Mouse (Mus musculus) limb, embryonic 10.5 days (tissue): Measurements from ENCODE around the gene Tes. TPM values are rescaled to one million over a fixed set of nuclear protein-coding genes. Genes with fewer than 3 reads are reported as not detected.

Source experiments
- DNase-seq: peaks from one replicate; pipeline ENCODE4 v3.0.0-alpha.2; 2017; ENCODE audit warnings: low spot score
- H3K27ac ChIP-seq: fragments of 300-500 bp; sonication (generic); 2 replicates; pipeline ENCODE4 v1.5.1; 2016; ENCODE audit warnings: mild to moderate bottlenecking
- H3K27me3 ChIP-seq: fragments of 300-500 bp; sonication (generic); 2 replicates; pipeline ENCODE4 v1.6.1; 2016; ENCODE audit warnings: low read depth, mild to moderate bottlenecking; ENCODE audit not compliant: poor library complexity, severe bottlenecking
- H3K36me3 ChIP-seq: fragments of 300-500 bp; sonication (generic); 2 replicates; pipeline ENCODE4 v1.6.1; 2016; ENCODE audit warnings: mild to moderate bottlenecking, moderate library complexity
- H3K4me1 ChIP-seq: fragments of 300-500 bp; sonication (generic); 2 replicates; pipeline ENCODE4 v1.6.1; 2016
- H3K4me3 ChIP-seq: fragments of 300-500 bp; sonication (generic); 2 replicates; pipeline ENCODE4 v1.5.1; 2016; ENCODE audit warnings: mild to moderate bottlenecking, moderate library complexity
- H3K9me3 ChIP-seq: fragments of 300-500 bp; sonication (generic); replicated peaks from 2 replicates; pipeline ENCODE4 v1.6.1; 2016; ENCODE audit warnings: mild to moderate bottlenecking
- WGBS: fragments of 180-500 bp; shearing (Covaris S2); methylation state at CpG from one replicate; pipeline ENCODE4 v1.1.7; 2016; 5-methylcytosine and 5-hydroxymethylcytosine counted together
- polyA plus RNA-seq: library from polyadenylated mRNA; unstranded; fragments of >200 nt; fragmentation: Nextera tagmentation; extraction: Ambion mirVana; gene quantifications from 2 replicates; pipeline ENCODE4 v1.2.1, GENCODE M21; 2016

Gene Tes
- polyA plus RNA-seq, 1 experiment from 2014 or later = 94.2 TPM

DNA sequence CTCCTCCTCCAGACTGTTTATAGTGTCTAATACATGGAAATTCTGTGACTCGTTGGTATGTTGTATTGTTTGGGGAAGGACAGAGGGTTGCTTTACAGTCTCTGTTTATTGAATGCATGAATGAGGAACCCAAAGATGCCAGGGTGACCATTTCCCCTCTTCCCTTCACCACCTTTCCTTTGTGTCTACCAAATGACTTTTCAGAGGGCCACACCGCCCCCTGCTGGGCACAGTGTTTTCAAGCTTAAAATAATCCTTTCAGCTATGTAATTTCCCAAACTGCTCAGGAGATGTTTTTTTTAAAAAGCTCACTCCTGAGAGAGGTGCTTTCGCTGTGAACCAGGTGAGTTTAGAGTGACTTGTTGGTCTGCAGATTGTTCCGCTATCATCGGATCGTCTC lies 22.5 kb downstream of the Tes start:
- 71% methylated on average over 6 of the region's 6 CpGs for WGBS
- peaks cover 7% of the 10 kb centered on the region for H3K36me3 ChIP-seq
- peak; percentile 74 for DNase-seq
- H3K4me1 ChIP-seq = peaks cover 8% of the 10 kb centered on the region; the same call in 1 of the 2 replicates
- no peaks in the 10 kb centered on the region for H3K27me3 ChIP-seq
- H3K4me3 ChIP-seq = no peak overlapping the region
- no peaks in the 10 kb centered on the region for H3K9me3 ChIP-seq
- no peak overlapping the region for H3K27ac ChIP-seq

DNA sequence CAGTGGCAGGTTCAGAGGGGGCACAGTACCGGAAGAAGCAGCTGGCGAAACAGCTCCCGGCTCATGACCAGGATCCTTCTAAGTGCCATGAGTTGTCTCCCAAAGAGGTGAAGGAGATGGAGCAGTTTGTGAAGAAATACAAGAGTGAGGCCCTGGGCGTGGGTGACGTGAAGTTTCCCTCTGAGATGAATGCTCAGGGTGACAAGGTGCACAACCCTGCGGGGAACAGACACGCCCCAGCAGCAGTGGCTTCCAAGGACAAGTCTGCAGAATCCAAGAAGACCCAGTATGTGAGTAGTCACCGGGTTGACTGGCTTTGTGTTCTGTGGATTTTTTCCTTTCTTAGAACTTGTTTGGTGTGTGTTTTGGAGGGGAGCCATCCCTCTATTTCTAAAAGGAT lies 32.4 kb downstream of the Tes start:
- Histone ChIP-seq H3K27ac (no peak overlapping the region), H3K4me1 (no peaks in the 10 kb centered on the region), H3K9me3 (no peaks in the 10 kb centered on the region), H3K36me3 (peaks cover 52% of the 10 kb centered on the region), H3K4me3 (no peak overlapping the region), H3K27me3 (no peaks in the 10 kb centered on the region)
- DNase-seq = no peak
- 94% methylated on average over 8 of the region's 8 CpGs for WGBS

DNA sequence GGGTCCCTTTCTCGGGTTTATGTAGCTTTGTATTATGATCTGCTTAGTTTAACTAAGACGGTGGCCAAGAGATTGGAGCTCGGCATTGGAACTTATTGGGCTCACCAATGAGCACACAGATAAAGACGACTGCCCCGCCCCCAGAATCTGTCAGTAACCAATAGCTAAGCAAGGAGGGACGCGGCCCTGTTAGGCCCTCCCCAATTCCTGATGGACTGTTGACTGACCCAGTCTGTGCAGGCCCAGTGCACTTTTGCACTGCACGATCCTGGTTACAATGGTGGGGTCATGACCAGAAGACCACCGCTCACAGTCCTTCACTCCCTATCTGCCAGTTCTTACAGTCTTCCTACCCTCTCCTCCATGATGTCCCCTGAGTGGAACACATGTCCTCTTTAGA lies 33.6 kb downstream of the Tes start:
- H3K4me3 ChIP-seq = no peak overlapping the region
- H3K27me3 ChIP-seq = no peaks in the 10 kb centered on the region
- 92% methylated on average over 9 of the region's 9 CpGs for WGBS
- DNase-seq = no peak
- H3K4me1 ChIP-seq = no peaks in the 10 kb centered on the region
- H3K36me3 ChIP-seq = peaks cover 62% of the 10 kb centered on the region
- no peaks in the 10 kb centered on the region for H3K9me3 ChIP-seq
- H3K27ac ChIP-seq = no peak overlapping the region

DNA sequence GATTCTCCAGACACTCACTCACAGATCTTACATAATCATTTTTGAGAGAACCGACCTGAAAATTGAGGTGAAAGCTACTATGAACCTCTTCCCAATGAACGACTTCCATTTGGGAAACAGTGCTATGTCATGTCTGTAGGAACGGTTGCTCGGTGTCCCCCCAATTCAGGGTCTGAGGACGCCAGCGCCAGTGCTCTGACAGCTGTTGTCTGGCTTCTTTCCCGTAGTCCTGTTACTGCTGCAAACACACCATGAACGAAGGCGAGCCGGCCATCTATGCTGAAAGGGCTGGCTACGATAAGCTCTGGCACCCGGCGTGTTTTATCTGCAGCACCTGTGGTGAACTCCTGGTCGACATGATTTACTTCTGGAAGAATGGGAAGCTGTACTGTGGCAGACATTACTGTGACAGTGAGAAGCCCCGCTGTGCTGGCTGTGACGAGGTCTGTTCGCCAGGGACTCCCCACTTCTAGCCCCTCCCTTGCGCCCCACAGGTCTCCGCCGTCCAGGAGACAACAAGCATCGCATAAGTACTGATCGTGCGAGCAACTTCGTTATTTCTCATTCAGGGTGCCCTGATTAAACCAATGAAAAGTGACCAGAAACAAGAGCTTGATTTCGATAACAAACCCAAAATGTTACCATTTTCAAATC lies 34.7 kb downstream of the Tes start:
- no peaks in the 10 kb centered on the region for H3K4me1 ChIP-seq
- no peaks in the 10 kb centered on the region for H3K27me3 ChIP-seq
- no peak overlapping the region for H3K4me3 ChIP-seq
- 89% methylated on average over 25 of the region's 25 CpGs for WGBS
- no peaks in the 10 kb centered on the region for H3K9me3 ChIP-seq
- H3K27ac ChIP-seq = no peak overlapping the region
- H3K36me3 ChIP-seq = peaks cover 70% of the 10 kb centered on the region
- no peak for DNase-seq

DNA sequence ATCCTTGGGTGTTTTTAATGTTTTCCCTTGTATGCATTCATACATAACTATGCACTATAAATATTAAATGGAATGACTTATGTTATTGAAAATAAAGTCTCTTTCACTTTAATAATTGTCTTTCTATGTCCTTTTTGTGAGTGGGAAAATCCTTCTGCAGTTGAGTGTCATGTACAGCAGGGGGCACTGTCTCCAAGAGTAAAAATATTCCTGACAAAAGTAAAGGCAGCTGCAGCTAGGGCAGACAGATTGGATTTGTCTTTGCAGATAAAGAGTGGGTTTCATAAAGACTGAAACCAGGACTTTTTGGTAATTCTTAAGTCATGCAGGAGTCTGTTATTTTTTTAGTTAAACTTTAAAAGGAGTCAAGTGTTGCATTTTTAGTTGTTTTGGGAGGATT lies 40.8 kb downstream of the Tes start:
- DNase-seq = peak; percentile 45
- Histone ChIP-seq H3K36me3 (peaks cover 37% of the 10 kb centered on the region), H3K27me3 (no peaks in the 10 kb centered on the region), H3K27ac (no peak overlapping the region), H3K9me3 (no peaks in the 10 kb centered on the region), H3K4me3 (no peak overlapping the region), H3K4me1 (no peaks in the 10 kb centered on the region)

DNA sequence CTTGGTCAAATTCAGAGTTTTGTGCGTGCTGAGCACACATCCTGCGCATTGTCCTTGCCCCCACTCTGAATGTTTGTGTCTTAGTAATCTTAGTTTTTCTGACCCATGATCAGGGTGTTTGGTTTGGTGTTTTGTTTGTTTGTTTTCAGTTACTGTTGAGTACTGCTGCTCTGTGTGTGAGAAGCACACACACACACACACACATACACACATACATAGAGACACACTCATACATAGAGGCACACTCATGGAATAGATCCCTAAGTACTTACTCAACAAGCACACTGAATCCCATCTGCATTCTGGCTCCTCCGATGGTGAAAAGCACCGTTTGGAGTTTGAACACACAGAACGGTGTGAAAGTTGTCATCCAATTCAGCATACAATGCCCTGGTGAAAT lies 41.5 kb downstream of the Tes start:
- H3K27ac ChIP-seq = no peak overlapping the region
- no peaks in the 10 kb centered on the region for H3K27me3 ChIP-seq
- WGBS = 96% methylated on average over 5 of the region's 5 CpGs
- no peak overlapping the region for H3K4me3 ChIP-seq
- no peak for DNase-seq
- H3K4me1 ChIP-seq = no peaks in the 10 kb centered on the region
- peaks cover 29% of the 10 kb centered on the region for H3K36me3 ChIP-seq
- no peaks in the 10 kb centered on the region for H3K9me3 ChIP-seq

DNA sequence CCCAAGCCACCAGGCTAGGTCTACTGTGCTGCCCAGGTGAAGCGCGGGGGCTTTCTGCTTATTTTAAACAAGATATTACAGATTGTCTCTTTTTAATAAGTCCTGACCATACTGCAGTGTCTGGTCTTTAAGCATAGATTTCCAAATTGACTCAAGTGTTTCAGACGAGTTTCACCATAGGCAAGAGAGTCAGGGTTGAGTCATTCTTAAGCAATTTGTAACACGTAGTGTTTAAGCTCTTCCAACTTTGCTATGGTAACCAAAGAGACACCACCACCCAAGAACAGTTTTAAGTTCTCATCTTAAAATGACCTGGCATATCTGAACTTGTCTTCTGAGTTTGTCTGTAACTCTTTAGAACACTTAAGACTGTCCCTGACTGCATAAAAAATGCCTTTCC lies 44.3 kb downstream of the Tes start:
- H3K4me3 ChIP-seq = no peak overlapping the region
- H3K36me3 ChIP-seq = peaks cover 8% of the 10 kb centered on the region
- H3K27ac ChIP-seq = no peak overlapping the region
- no peaks in the 10 kb centered on the region for H3K4me1 ChIP-seq
- WGBS = 90% methylated on average over 4 of the region's 4 CpGs
- no peaks in the 10 kb centered on the region for H3K27me3 ChIP-seq
- H3K9me3 ChIP-seq = no peaks in the 10 kb centered on the region
- DNase-seq = no peak

DNA sequence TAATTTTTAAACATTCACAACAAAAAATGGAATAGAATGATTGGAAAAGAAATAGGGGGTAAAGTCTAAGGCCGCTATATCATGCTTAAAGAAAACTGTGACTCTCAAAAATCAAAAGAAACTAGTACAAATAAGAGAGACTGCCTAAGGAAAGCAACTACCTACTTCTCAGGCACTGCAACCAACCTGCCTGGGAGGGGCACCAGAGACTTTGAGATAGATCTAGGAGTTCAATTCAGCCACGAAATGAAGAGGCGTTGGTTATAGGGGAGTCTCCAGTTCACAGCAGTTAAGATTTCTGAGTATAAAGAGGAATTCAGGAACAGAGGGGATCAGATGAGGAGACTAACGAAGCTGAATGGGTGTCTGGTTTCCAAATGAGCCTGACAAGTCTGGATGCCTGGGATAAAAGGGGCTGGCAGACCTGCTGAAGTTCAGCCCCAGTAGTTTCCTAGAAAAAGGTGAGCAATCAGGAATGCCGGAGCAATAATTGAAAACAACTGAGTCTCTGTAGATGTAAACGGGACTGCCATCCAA lies 45.7 kb downstream of the Tes start:
- Histone ChIP-seq H3K36me3 (no peaks in the 10 kb centered on the region), H3K27ac (no peak overlapping the region), H3K9me3 (no peaks in the 10 kb centered on the region), H3K4me1 (no peaks in the 10 kb centered on the region), H3K27me3 (no peaks in the 10 kb centered on the region), H3K4me3 (no peak overlapping the region)
- WGBS = 68% methylated on average over 6 of the region's 6 CpGs
- no peak for DNase-seq

DNA sequence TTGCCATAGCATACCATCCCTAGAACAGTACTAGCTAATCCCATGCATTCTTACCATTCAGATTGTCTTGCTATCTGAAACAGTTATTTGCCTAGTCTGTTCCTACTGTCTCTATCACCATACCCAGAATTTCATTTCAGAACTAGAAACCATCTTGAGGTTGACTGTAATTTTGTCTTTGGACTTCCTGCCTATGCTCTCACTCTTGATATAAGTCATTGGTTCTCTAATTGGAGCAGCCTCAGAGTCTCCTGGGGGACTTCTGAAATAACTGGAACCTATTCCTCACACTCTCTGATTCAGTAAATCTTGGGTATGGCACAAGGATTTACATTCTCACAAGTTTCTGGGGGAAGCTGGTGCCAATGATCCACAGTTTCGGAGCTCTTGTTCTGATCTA lies 47.1 kb downstream of the Tes start:
- H3K36me3 ChIP-seq = no peaks in the 10 kb centered on the region
- no peaks in the 10 kb centered on the region for H3K4me1 ChIP-seq
- H3K4me3 ChIP-seq = no peak overlapping the region
- DNase-seq = no peak
- 95% methylated on average over 1 of the region's 1 CpGs for WGBS
- H3K9me3 ChIP-seq = no peaks in the 10 kb centered on the region
- no peak overlapping the region for H3K27ac ChIP-seq
- no peaks in the 10 kb centered on the region for H3K27me3 ChIP-seq

DNA sequence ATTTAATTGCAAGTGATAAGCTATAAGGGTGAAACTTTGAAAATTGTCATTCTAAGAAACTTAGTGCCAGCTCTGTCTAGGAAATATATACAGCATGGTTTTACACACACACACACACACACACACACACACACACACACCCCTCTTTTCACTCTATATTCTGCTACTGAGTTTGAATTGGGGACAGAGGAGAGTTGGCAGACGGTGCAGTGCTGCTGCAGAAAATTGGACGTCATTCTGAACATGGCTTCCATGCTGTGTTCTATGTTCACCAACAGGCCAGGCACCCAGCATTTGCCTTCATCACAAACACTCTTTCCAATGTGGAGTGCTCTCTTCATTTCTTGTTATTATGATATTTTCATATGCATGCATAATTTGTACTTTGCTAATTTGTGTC lies 48.0 kb downstream of the Tes start:
- Histone ChIP-seq H3K27ac (no peak overlapping the region), H3K9me3 (no peaks in the 10 kb centered on the region), H3K4me3 (no peak overlapping the region), H3K4me1 (no peaks in the 10 kb centered on the region), H3K27me3 (no peaks in the 10 kb centered on the region), H3K36me3 (no peaks in the 10 kb centered on the region)
- WGBS = 95% methylated on average over 2 of the region's 2 CpGs
- DNase-seq = no peak

DNA sequence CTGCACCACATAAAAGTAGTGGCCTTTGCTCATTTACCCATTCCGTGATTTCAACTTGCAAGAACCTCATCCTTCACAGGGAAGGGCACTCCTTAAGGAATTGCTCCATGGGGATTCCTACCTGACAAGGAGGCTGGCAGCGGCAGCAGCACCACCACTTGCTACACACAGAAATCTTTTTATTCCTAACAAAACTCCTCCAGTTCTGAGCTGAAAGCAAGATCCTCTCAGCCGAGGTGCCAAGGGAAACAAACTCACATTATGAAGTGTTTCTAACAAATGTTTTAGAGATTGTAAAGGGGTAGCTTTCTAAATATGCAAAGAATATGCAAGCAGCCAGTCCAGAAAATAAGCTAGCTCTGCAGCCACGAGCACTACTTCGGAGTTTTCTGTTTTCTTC lies 49.6 kb downstream of the Tes start:
- Histone ChIP-seq H3K4me1 (no peaks in the 10 kb centered on the region), H3K27me3 (no peaks in the 10 kb centered on the region), H3K27ac (no peak overlapping the region), H3K36me3 (no peaks in the 10 kb centered on the region), H3K9me3 (no peaks in the 10 kb centered on the region), H3K4me3 (no peak overlapping the region)
- 83% methylated on average over 5 of the region's 5 CpGs for WGBS
- DNase-seq = no peak

DNA sequence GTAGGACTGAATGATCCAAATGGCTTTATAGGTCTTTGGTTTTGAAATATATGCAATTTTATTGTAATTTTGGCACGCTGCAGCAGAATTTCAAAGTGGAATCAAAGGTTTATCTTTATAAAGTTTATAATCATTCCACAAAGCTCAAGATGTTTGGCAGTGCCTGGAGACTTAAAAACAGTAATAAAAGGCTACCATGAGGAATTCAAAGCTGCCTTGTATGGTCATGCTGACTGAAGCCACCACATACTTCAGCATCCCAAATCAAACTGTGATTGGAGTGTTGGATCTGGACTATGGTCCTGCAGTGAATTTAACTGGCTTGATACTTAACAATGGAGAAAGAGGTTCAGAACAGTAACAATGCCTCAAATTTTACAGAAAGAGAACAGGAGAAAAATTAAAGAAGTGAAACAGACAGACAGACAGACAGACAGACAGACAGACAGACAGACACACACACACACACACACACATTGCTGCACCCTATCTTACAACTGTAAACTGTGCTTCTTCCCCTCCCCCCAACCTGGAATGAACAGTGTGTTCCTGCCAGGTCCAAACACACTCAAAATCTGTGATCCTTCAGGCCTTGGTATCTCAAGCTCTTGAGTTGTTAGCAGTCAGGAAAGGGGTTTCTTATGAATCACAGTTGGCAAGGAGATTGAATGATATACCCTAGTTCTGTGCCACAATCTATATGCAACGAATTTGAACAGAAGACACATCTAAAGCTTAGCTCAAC lies 50.3 kb downstream of the Tes start:
- no peak for DNase-seq
- no peaks in the 10 kb centered on the region for H3K27me3 ChIP-seq
- H3K4me1 ChIP-seq = no peaks in the 10 kb centered on the region
- 81% methylated on average over 2 of the region's 2 CpGs for WGBS
- no peaks in the 10 kb centered on the region for H3K9me3 ChIP-seq
- H3K4me3 ChIP-seq = no peak overlapping the region
- no peaks in the 10 kb centered on the region for H3K36me3 ChIP-seq
- no peak overlapping the region for H3K27ac ChIP-seq

DNA sequence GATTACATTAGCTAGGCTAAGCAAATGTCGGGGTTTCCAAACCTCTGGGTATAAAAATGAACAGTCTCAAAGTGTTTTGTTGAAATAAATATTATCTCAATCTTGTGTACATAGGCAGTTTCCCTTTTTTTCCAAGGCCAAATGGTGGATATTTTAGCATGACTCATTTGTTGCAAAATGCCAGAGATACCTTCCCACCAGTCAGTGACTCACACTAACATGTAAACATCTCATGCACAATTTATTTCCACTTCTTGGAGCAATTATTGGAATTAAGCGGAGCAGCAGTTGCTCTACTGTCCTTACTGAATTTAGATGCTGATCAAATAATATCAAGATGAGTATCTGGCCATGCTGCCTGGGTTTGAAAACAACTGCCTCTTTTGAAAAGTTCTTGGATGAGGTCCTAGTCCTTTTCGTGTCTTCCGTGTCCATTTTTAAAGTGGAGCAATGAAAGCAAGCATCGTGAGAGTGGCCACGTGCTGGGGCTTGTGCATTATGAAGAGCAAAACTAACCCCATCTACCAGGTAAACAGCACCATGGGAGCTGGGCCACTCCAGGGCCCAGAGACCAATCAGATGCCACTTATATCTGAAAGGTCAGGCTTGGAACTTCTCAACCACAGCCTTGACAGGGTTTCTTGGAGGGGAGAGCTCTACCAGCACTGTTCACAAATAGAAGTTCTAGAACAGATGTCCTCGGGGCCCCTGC lies 54.7 kb downstream of the Tes start:
- WGBS = 91% methylated on average over 7 of the region's 7 CpGs
- Histone ChIP-seq H3K4me3 (no peak overlapping the region), H3K27ac (no peak overlapping the region), H3K4me1 (no peaks in the 10 kb centered on the region), H3K27me3 (no peaks in the 10 kb centered on the region), H3K36me3 (no peaks in the 10 kb centered on the region), H3K9me3 (no peaks in the 10 kb centered on the region)
- no peak for DNase-seq
